Mouse (Mus musculus): ENCODE measurements at regions not wholly inside any gene's neighbourhood (a gene's known extent, or its start where the extent isn't known, plus 50 kb on each side); places are given as distances from the start of the nearest gene placed in this dataset.
A peak's percentile ranks its signal among the peaks of the same experiment; 100 is the strongest.

DNA sequence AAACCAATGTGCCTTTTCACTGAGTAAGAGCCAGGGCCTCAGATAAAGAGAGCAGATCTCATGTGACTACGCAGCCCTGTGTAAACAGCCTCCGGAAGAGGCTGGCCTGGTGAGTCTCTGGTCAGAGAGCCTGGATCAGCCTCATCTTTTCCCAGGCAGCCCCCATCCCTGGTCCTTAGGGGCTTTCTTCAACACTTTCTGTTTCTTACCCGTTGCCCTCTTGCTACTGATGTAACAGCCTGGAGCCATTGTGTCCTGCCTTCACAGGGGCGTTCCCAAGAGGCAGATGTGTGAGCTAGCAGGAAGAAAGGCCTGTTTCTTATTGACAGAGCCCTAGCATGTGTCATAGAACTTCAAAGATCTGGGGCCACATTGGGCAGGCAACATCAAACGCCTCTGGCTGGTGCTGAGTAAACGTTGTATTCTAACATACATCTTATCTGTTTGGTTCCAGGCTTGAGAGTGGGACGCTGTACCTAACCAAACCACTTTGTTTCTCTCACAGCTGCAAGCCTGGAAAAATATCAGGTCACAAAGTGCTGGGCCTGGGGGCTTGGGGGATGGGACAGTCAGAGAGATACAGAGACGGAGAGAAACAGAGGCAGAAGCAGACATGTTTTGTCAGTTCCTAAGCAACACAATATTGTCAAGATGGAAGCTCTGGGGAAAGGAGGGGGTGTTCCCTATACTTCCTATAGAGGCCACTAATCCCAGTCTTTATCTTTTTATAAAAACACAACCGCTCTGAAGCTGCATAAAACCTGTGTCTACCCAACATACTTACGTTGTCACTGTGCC, 362.6 kb upstream of the Prox1 start:
- peak; percentile 70 for ATAC-seq (replicated peaks; ENCODE audit: low FRiP score)

DNA sequence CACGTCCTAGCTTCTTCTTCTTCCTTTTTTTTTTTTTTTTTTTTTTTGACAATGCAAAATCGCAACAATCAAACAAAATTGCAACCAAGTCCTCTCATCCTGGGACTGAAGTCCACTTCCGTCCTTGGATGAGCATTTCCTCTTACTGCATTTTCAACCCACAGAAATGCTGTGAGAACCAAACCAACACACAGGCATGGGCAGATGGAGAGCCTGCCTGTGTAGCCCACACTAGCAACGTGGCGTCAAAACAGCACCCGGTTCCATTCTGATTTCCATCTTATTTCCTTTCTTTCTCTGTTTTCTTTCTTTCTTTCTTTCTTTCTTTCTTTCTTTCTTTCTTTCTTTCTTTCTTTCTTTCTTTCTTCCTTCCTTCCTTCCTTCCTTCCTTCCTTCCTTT, 360.7 kb upstream of the Prox1 start:
- Histone ChIP-seq H3K27me3 (ENCODE audit: control insufficient read depth, insufficient read depth, low read length) (no peaks in the 10 kb centered on the region; the same call in 1 of the 2 replicates), H3K4me3 (ENCODE audit: low read depth, low read length) (no peak overlapping the region), H3K9me3 (ENCODE audit: control insufficient read depth, low read length) (no peaks in the 10 kb centered on the region), H3K4me1 (replicated peaks; ENCODE audit: control insufficient read depth, insufficient read depth, low read length) (peaks cover 8% of the 10 kb centered on the region), H3K36me3 (ENCODE audit: control insufficient read depth, insufficient read depth, low read length) (no peaks in the 10 kb centered on the region), H3K9ac (ENCODE audit: low read length) (no peak overlapping the region), H3K27ac (ENCODE audit: low read depth, low read length) (no peak overlapping the region), H3K4me2 (ENCODE audit: low read depth, low read length, severe bottlenecking) (no peak overlapping the region)
- WGBS = 88% methylated on average over 6 of the region's 6 CpGs
- no peak for ATAC-seq (replicated peaks; ENCODE audit: low FRiP score)
- no peak for DNase-seq (ENCODE audit: low spot score)

More for the DNA sequence above, 362.6 kb upstream of the Prox1 start:
- Histone ChIP-seq H3K27me3 (ENCODE audit: control insufficient read depth, insufficient read depth, low read length) (no peaks in the 10 kb centered on the region; the same call in none of the 2 replicates), H3K27ac (ENCODE audit: low read depth, low read length) (no peak overlapping the region; the same call in 1 of the 2 replicates), H3K36me3 (ENCODE audit: control insufficient read depth, insufficient read depth, low read length) (no peaks in the 10 kb centered on the region), H3K9ac (ENCODE audit: low read length) (no peak overlapping the region), H3K4me3 (ENCODE audit: low read depth, low read length) (no peak overlapping the region), H3K4me1 (replicated peaks; ENCODE audit: control insufficient read depth, insufficient read depth, low read length) (peaks cover 8% of the 10 kb centered on the region), H3K9me3 (ENCODE audit: control insufficient read depth, low read length) (no peaks in the 10 kb centered on the region), H3K4me2 (ENCODE audit: low read depth, low read length, severe bottlenecking) (no peak overlapping the region)
- 26% methylated on average over 10 of the region's 10 CpGs for WGBS
- DNase-seq (ENCODE audit: low spot score) = no peak

- WGBS = 83% methylated on average over 3 of the region's 3 CpGs
- no peak for ATAC-seq (replicated peaks; ENCODE audit: low FRiP score)
- H3K4me2 ChIP-seq (ENCODE audit: low read depth, low read length, severe bottlenecking) = no peak overlapping the region
Observed at GRCm38 (mm10) chr1:190530079-190530478, 359.6 kb upstream of the Prox1 start.

DNA sequence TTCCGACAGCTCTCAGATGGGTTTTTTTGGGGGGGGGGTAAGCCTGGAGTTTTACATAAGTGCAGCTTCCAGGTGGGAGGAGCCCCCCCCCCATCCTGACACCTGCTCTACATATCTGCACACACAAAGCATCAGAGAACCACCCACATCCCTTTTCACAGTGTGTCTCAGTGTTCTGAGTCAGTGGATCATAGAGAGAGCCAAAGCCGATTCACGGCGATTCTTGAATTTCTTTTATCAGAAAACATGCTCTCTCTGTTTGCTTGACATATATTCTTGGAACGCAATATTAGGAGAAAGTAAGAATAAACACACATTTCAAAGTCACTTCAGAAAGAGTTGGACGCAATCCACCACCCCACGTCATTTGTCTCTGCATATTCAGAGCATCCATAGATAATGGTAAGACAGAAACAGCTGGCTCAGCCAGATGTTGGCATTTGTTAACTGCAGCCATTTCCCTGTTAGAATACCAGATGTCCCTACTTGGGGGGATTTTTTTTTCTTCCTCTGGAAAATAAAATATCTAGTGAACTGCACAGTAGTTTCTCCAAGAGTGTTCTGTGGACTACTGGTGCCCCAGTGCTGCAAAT, 357.1 kb upstream of the Prox1 start:
- DNase-seq (ENCODE audit: low spot score) (no peak), ATAC-seq (replicated peaks; ENCODE audit: low FRiP score) (no peak)
- no peaks in the 10 kb centered on the region for H3K4me1 ChIP-seq (replicated peaks; ENCODE audit: control insufficient read depth, insufficient read depth, low read length)
- H3K4me3 ChIP-seq (ENCODE audit: low read depth, low read length) = no peak overlapping the region
- 86% methylated on average over 7 of the region's 7 CpGs for WGBS
- no peak overlapping the region for H3K4me2 ChIP-seq (ENCODE audit: low read depth, low read length, severe bottlenecking)
- no peaks in the 10 kb centered on the region for H3K36me3 ChIP-seq (ENCODE audit: control insufficient read depth, insufficient read depth, low read length)
- no peaks in the 10 kb centered on the region; the same call in 1 of the 2 replicates for H3K27me3 ChIP-seq (ENCODE audit: control insufficient read depth, insufficient read depth, low read length)
- no peak overlapping the region for H3K9ac ChIP-seq (ENCODE audit: low read length)
- no peak overlapping the region for H3K27ac ChIP-seq (ENCODE audit: low read depth, low read length)
- H3K9me3 ChIP-seq (ENCODE audit: control insufficient read depth, low read length) = no peaks in the 10 kb centered on the region

More at GRCm38 (mm10) chr1:190530079-190530478, 359.6 kb upstream of the Prox1 start:
- no peaks in the 10 kb centered on the region for H3K9me3 ChIP-seq (ENCODE audit: control insufficient read depth, low read length)
- H3K27ac ChIP-seq (ENCODE audit: low read depth, low read length) = no peak overlapping the region
- no peak overlapping the region for H3K9ac ChIP-seq (ENCODE audit: low read length)
- peaks cover 8% of the 10 kb centered on the region for H3K4me1 ChIP-seq (replicated peaks; ENCODE audit: control insufficient read depth, insufficient read depth, low read length)
- no peaks in the 10 kb centered on the region; the same call in 1 of the 2 replicates for H3K27me3 ChIP-seq (ENCODE audit: control insufficient read depth, insufficient read depth, low read length)
- no peaks in the 10 kb centered on the region for H3K36me3 ChIP-seq (ENCODE audit: control insufficient read depth, insufficient read depth, low read length)
- no peak for DNase-seq (ENCODE audit: low spot score)
- H3K4me3 ChIP-seq (ENCODE audit: low read depth, low read length) = no peak overlapping the region

GRCm38 (mm10) chr1:190526634-190527033, 356.1 kb upstream of the Prox1 start:
- Histone ChIP-seq H3K27ac (ENCODE audit: low read depth, low read length) (no peak overlapping the region), H3K4me3 (ENCODE audit: low read depth, low read length) (no peak overlapping the region), H3K36me3 (ENCODE audit: control insufficient read depth, insufficient read depth, low read length) (no peaks in the 10 kb centered on the region), H3K9ac (ENCODE audit: low read length) (no peak overlapping the region), H3K27me3 (ENCODE audit: control insufficient read depth, insufficient read depth, low read length) (no peaks in the 10 kb centered on the region; the same call in 1 of the 2 replicates), H3K9me3 (ENCODE audit: control insufficient read depth, low read length) (no peaks in the 10 kb centered on the region), H3K4me1 (replicated peaks; ENCODE audit: control insufficient read depth, insufficient read depth, low read length) (no peaks in the 10 kb centered on the region), H3K4me2 (ENCODE audit: low read depth, low read length, severe bottlenecking) (no peak overlapping the region)
- 29% methylated on average over 7 of the region's 7 CpGs for WGBS
- no peak for ATAC-seq (replicated peaks; ENCODE audit: low FRiP score)
- no peak for DNase-seq (ENCODE audit: low spot score)

GRCm38 (mm10) chr1:190526046-190526445, 355.5 kb upstream of the Prox1 start:
- no peaks in the 10 kb centered on the region for H3K9me3 ChIP-seq (ENCODE audit: control insufficient read depth, low read length)
- no peaks in the 10 kb centered on the region; the same call in 1 of the 2 replicates for H3K27me3 ChIP-seq (ENCODE audit: control insufficient read depth, insufficient read depth, low read length)
- 79% methylated on average over 6 of the region's 6 CpGs for WGBS
- no peak overlapping the region for H3K27ac ChIP-seq (ENCODE audit: low read depth, low read length)
- no peak for ATAC-seq (replicated peaks; ENCODE audit: low FRiP score)
- H3K4me2 ChIP-seq (ENCODE audit: low read depth, low read length, severe bottlenecking) = no peak overlapping the region
- DNase-seq (ENCODE audit: low spot score) = no peak
- H3K4me3 ChIP-seq (ENCODE audit: low read depth, low read length) = no peak overlapping the region
- no peaks in the 10 kb centered on the region for H3K36me3 ChIP-seq (ENCODE audit: control insufficient read depth, insufficient read depth, low read length)
- no peak overlapping the region for H3K9ac ChIP-seq (ENCODE audit: low read length)
- H3K4me1 ChIP-seq (replicated peaks; ENCODE audit: control insufficient read depth, insufficient read depth, low read length) = no peaks in the 10 kb centered on the region

DNA sequence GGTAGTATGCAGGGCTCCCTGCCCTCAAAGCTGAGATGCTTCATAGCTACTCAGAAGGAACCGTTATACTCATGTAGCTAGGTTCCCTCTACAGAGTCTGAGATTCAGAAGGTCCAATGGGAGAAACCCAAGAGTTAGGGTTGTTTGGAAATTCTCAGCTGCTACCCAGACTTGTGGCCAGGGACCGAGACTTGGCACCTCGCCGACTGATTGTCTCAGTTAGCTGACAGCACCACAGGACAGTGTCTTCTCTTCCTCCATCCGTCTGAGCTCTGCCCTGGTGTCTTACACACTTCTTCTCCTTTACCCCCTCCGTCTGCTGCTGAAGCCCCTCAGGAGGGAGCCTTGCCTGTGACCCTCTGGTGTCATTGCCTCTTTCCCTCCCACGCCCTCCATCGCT, 329.6 kb upstream of the Prox1 start:
- no peak overlapping the region for H3K4me2 ChIP-seq (ENCODE audit: low read depth, low read length, severe bottlenecking)
- H3K4me3 ChIP-seq (ENCODE audit: low read depth, low read length) = no peak overlapping the region
- H3K4me1 ChIP-seq (replicated peaks; ENCODE audit: control insufficient read depth, insufficient read depth, low read length) = no peaks in the 10 kb centered on the region
- H3K27ac ChIP-seq (ENCODE audit: low read depth, low read length) = no peak overlapping the region
- no peaks in the 10 kb centered on the region for H3K27me3 ChIP-seq (ENCODE audit: control insufficient read depth, insufficient read depth, low read length)
- H3K9ac ChIP-seq (ENCODE audit: low read length) = no peak overlapping the region
- WGBS = 91% methylated on average over 8 of the region's 8 CpGs
- H3K36me3 ChIP-seq (ENCODE audit: control insufficient read depth, insufficient read depth, low read length) = no peaks in the 10 kb centered on the region
- no peaks in the 10 kb centered on the region for H3K9me3 ChIP-seq (ENCODE audit: control insufficient read depth, low read length)
- ATAC-seq (replicated peaks; ENCODE audit: low FRiP score) (no peak), DNase-seq (ENCODE audit: low spot score) (no peak)

DNA sequence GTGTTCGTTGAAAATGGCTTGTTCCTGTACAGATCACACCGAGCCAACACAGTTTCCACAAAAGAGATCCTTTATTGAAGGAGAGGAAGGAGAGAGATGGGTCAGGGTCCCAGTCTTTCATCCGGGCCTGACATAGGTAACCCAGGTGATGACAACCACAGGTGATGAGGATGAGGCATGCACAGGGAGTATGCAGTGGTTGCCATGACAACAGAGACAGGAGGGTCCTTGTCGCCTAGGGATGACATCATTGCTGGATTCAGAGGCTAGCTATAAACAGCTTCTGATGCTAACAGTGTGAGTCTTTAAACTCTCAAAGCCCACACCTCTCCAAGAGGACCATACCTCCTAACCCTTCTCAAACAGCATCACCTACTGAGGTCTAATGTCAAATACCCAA, 327.0 kb upstream of the Prox1 start:
- WGBS = 86% methylated on average over 4 of the region's 4 CpGs
- no peak for ATAC-seq (replicated peaks; ENCODE audit: low FRiP score)

More for the DNA sequence above, 327.0 kb upstream of the Prox1 start:
- Histone ChIP-seq H3K4me3 (ENCODE audit: low read depth, low read length) (no peak overlapping the region), H3K4me1 (replicated peaks; ENCODE audit: control insufficient read depth, insufficient read depth, low read length) (no peaks in the 10 kb centered on the region), H3K9ac (ENCODE audit: low read length) (no peak overlapping the region), H3K4me2 (ENCODE audit: low read depth, low read length, severe bottlenecking) (no peak overlapping the region), H3K27ac (ENCODE audit: low read depth, low read length) (no peak overlapping the region), H3K9me3 (ENCODE audit: control insufficient read depth, low read length) (no peaks in the 10 kb centered on the region), H3K27me3 (ENCODE audit: control insufficient read depth, insufficient read depth, low read length) (no peaks in the 10 kb centered on the region), H3K36me3 (ENCODE audit: control insufficient read depth, insufficient read depth, low read length) (no peaks in the 10 kb centered on the region)
- DNase-seq (ENCODE audit: low spot score) = no peak
